ENCODE assay signal across 8 mouse cellular contexts in genomic region chr1:61101679-61102078, GRCm38 (mm10).
DNase-seq lines count a peak whose midpoint lies in the region; ATAC-seq lines count a peak whose summit lies in the region.

No protein-coding gene starts in this region.

- no peak overlapping the region for H3K4me2 ChIP-seq in limb, embryonic 11.5 days (ENCODE audit: low read depth, severe bottlenecking)
- no peak overlapping the region for H3K4me2 ChIP-seq in midbrain, embryonic 11.5 days

- H3K27ac ChIP-seq in limb, embryonic 11.5 days (replicated peaks; ENCODE audit: low read depth, low read length): no peak overlapping the region
- H3K27ac ChIP-seq in midbrain, embryonic 11.5 days (ENCODE audit: low read depth, low read length): no peak overlapping the region

- peak; percentile 34 for DNase-seq in adrenal gland, adult 2 months
- no peak for DNase-seq in adrenal gland, postnatal 4 days (ENCODE audit: low spot score in 2 of 2)
- DNase-seq in spleen, postnatal 10 days (ENCODE audit: low spot score in 2 of 2): peak; percentile 5 to 53
- no peak for DNase-seq in spleen, postnatal 14 days (ENCODE audit: low spot score in 2 of 2)
- peak; percentile 77 for DNase-seq in limb, embryonic 11.5 days (ENCODE audit: low spot score)
- peak; percentile 17 for DNase-seq in thymus, postnatal 0 days (ENCODE audit: low spot score)
- no peak for DNase-seq in layer of hippocampus, postnatal 14 days (ENCODE audit: low spot score in 2 of 2)
- no peak for DNase-seq in midbrain, embryonic 11.5 days (ENCODE audit: low spot score, missing footprints)

- H3K9ac ChIP-seq in limb, embryonic 11.5 days (ENCODE audit: low read length): no peak overlapping the region
- H3K9ac ChIP-seq in midbrain, embryonic 11.5 days (ENCODE audit: low read length): no peak overlapping the region

- ATAC-seq in limb, embryonic 11.5 days (ENCODE audit: insufficient number of reproducible peaks, low FRiP score, low TSS enrichment, low read depth): peak; percentile 79
- no peak for ATAC-seq in midbrain, embryonic 11.5 days (ENCODE audit: low FRiP score)

- H3K36me3 ChIP-seq in limb, embryonic 11.5 days (ENCODE audit: control insufficient read depth, insufficient read depth, low read length): no peaks in the 10 kb centered on the region
- H3K36me3 ChIP-seq in midbrain, embryonic 11.5 days (ENCODE audit: control insufficient read depth, insufficient read depth, low read length): no peaks in the 10 kb centered on the region

- no peaks in the 10 kb centered on the region for H3K9me3 ChIP-seq in limb, embryonic 11.5 days (ENCODE audit: control insufficient read depth, low read length)
- H3K9me3 ChIP-seq in midbrain, embryonic 11.5 days (ENCODE audit: control insufficient read depth, low read length): no peaks in the 10 kb centered on the region

- H3K4me3 ChIP-seq in limb, embryonic 11.5 days (ENCODE audit: low read depth, low read length): no peak overlapping the region
- no peak overlapping the region for H3K4me3 ChIP-seq in midbrain, embryonic 11.5 days (ENCODE audit: low read depth, low read length)

- 0 out of 2 replicates have a peak, but pooled peaks cover 13% of the 10 kb centered on the region for H3K4me1 ChIP-seq in limb, embryonic 11.5 days (ENCODE audit: control insufficient read depth, insufficient read depth, low read length)
- no peaks in the 10 kb centered on the region for H3K4me1 ChIP-seq in midbrain, embryonic 11.5 days (ENCODE audit: control insufficient read depth, insufficient read depth, low read length)

- WGBS in limb, embryonic 11.5 days: 44% methylated on average over 4 of the region's 4 CpGs
- WGBS in midbrain, embryonic 11.5 days: 73% methylated on average over 4 of the region's 4 CpGs

- no peaks in the 10 kb centered on the region for H3K27me3 ChIP-seq in limb, embryonic 11.5 days (ENCODE audit: control insufficient read depth, insufficient read depth, low read length)
- H3K27me3 ChIP-seq in midbrain, embryonic 11.5 days (ENCODE audit: control insufficient read depth, insufficient read depth, low read length): no peaks in the 10 kb centered on the region

Comparison
In these comparisons a context has a peak if more than half of its experiments do, and no peak if none do; other contexts are left out.
1. DNase-seq: peak in adrenal gland, adult 2 months (single experiment), spleen, postnatal 10 days (2 of 2), limb, embryonic 11.5 days (single experiment) and thymus, postnatal 0 days (single experiment); none in adrenal gland, postnatal 4 days (0 of 2), spleen, postnatal 14 days (0 of 2), layer of hippocampus, postnatal 14 days (0 of 2) and midbrain, embryonic 11.5 days (single experiment).